Mouse (Mus musculus) heart, postnatal 0 days (tissue): ENCODE measurements around the gene Vsig10.

Experiments
- CTCF ChIP-seq: IDR thresholded peaks from 2 replicates; pipeline ENCODE4 v1.5.1; 2016; ENCODE audit warnings: antibody characterized with exemption, control low read depth, low read depth
- EP300 ChIP-seq: IDR thresholded peaks from 2 replicates; pipeline ENCODE4 v1.6.1; 2016; ENCODE audit warnings: antibody characterized with exemption, low read depth

DNA sequence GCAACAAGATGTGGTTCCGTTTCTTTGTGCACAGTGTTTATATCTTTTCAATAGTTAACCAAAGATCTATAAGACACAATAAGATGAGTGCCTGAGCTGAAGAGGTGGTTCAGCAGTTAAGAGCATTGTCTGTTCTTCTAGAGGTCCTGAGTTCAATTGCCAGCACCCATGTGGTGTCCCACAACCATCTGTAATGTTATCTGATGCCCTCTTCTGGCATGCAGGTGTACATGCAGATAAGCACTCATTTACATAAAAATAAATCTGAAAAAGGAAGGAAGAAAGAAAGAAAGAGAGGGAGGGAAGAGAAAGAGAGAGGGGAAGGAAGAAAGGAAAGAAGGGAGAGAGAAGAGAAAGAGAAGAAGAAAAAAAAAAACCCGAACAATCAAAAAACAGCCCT lies 12.1 kb upstream of the Vsig10 start:
- TF ChIP-seq CTCF = no peak
- no peak for TF ChIP-seq EP300
